Mouse (Mus musculus): ENCODE data around the gene Uts2r.

The Uts2r gene

GRCm38 (mm10) chr11:121159971-121160370, at the start of gene Uts2r:
Gene Uts2r (plus strand): TSS chr11:121160271.
- no peak for DNase-seq

DNA sequence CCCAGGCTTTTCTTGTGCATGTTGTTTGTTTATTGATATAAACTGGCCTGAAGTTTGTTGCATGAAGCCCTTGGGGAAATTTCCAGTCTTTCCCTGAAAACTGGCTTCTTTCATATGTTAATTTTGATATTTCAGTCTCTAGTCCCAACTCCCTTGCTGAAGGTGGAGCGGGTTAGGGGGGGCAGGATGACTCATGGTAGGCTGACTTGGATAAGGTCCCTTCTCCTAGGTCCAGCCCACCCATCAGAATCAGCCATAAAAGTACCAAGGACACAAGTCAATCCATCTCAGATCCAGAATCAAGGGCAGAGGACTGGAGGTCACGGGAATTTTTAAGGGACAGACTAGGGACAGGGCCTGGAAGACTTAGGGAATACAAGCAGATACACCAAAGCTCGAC, 49.0 kb upstream of the Uts2r start:
- DNase-seq, result no peak

- DNase-seq, result no peak
Measured at GRCm38 (mm10) chr11:121111601-121112000, 48.5 kb upstream of the Uts2r start.

- peak; percentile 70 to 83 for DNase-seq
Measured at GRCm38 (mm10) chr11:121112091-121112775, 47.8 kb upstream of the Uts2r start.

DNA sequence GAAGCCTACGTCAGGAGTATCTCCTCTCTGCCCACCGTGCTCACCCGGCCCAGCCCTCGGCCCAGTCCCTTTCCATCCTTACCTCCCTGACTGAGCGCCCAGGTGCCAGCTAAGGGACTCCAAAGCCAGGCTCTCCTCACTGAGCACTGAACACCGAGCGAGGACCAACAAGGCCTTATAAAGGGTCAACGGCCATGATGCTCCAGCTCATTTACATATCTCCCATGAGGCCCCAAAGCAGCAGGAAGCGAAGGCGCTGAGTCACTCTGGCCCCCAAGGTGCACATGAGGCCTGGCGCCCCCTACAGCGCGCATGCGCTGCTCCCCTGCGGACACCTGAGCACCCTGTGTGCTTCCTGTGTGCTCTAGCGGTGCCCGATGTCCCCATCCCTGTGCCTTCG, 42.0 kb upstream of the Uts2r start:
- DNase-seq, result no peak

- DNase-seq, result no peak
Measured at GRCm38 (mm10) chr11:121118577-121118976, 41.5 kb upstream of the Uts2r start, which contains the start of gene Tex19.2. Gene Tex19.2 (minus strand): TSS chr11:121118677.

DNA sequence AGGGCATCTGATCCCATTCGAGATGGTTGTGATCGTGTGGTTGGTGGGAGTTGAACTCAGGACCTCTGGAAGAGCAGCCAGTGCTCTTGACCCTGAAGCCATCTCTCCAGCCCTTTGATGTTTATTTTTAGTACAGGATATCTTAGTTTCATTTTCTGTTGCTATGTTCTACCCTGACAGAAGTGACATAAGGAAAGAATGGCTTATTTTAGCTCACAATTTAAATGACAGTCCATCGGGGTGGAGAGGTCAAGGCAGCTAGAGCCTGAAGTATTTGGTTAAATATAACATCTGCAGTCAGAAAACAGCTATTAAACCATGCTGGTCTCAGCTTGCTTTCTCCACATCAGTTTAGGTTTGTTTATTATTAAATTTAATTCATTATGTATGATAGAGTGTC, 38.9 kb upstream of the Uts2r start:
- no peak for DNase-seq

DNA sequence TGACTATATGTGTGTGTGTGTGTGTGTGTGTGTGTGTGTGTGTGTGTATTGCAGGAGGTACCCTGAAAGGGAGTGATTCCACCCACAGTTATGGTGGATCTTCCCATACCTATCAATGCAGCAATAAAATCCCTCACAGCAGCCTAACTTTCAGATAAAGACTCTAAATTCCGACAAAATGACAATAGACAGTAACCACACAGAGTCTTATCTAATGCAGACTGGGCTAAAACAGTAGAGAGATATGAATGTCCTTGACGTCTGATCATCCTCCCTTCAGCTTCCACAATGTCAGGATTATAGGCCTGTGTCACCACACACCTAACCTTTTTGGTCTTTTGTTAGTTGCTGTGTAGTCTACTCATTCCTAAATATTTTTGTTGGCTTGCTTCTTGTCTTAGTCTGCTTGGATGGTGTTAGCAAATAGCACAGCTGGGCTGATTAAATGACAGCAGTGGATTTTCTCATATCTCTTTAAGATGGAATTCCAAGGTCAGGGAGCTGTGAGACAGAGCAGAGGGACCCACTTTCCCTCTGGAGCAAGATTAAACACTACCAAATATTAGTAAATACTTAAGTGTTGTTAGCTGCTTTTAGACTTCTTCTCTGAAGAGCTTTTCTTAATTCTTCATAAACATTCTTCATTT, 37.9 kb upstream of the Uts2r start:
- no peak for DNase-seq

DNA sequence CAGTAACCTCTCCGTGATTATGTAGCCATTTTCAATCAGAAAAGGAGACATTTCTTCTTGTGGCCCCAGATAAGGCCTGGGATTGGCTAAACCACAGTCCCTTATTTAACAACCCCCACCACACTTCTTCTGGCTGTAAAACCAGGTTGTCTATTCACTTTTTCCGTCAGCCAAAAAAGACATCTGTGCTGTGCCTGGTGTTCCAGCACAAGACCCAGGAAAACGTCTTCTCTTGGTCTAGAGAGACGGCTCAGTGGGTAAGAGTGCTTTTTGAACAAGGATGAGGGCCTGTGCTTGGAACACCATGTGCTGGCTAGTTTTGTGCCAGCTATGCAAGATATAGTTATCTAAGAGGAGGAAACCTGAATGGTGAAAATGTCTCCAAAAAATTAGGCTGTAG, 36.6 kb upstream of the Uts2r start:
- no peak for DNase-seq

DNA sequence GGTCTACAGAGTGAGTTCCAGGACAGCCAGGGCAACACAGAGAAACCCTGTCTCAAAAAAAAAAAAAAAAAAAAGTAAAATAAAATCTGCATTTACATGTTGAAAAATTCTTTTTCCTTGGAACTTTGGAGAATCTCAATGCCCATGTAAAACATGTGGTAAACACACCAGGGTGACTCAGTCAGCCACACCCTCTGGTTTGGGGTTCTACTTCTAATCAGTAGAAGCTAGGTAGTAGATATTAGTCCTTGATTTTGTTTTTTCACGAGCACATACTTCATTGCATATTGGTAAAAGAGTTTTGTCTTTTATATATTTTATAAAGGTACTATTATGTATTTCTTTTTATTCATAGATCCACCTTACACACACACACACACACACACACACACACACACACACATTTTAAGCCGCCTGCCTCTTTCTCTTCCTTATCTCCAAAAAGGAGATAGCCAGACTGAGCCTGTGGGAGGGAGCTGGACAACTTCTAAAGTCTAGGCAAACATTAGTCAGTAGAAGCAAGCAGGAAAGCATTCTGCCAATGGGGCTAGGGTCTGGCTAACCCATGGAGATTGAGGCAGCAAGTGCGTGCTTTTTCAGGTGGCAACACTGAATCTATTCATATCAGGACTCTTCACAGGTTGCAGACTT, 34.4 kb upstream of the Uts2r start:
- DNase-seq, result no peak

DNA sequence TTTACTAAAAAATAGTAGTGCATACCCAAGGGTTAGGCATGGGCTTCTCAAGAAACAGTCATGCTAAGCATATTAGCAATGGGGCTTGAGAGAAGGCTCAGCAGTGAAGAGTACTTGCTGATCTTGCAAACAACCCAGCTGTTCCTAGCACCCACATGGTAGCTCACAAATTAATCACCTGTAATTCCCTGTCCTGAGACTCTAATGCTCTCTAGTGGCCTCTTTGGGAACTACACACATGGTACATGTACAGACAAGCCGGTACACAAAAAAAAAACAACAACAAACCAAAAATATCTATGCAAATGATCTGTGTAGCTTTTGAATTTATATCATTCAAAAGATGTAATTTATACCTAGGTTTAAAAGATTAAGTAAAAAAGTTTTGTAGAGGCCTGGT, 33.7 kb upstream of the Uts2r start:
- no peak for DNase-seq

DNA sequence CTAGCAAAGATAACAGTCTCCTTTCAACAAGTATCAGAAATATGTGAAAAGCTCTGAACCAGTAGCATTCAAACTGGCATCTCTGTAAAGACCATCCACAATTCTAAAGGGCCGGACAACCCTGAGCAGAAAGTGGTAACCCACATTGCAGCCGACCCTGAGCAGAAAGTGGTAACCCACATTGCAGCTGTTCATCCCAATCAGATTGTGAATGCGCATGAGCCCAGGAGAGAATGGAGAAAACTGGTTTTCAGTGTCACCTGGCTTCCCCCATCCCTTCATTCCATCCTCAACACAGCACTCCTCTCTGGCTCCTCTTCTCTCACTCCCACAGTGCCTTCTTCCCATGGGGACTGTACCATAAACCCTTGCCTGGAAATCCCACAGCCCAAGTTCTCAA, 32.6 kb upstream of the Uts2r start:
- DNase-seq, result no peak

DNA sequence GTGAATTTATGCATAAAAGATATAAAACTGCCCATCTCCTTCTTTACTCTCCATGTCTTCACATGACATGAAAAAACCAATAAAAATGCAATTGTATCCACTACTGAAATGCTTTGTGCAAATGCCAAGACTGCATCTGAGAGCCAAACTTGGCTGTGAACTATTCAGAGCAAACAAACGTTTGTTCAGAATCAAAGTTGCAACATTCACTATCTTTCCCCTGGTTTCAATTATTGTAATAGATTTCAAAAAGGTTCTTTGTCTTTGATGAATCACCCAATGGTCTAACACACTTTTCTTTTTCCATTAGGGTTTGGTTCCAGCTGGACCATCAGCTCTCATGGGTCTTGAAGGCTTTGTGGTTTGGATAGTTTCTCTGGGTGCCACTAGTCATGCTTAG, 30.5 kb upstream of the Uts2r start:
- DNase-seq, result no peak

GRCm38 (mm10) chr11:121134600-121134999, 25.5 kb upstream of the Uts2r start:
- DNase-seq, result no peak

DNA sequence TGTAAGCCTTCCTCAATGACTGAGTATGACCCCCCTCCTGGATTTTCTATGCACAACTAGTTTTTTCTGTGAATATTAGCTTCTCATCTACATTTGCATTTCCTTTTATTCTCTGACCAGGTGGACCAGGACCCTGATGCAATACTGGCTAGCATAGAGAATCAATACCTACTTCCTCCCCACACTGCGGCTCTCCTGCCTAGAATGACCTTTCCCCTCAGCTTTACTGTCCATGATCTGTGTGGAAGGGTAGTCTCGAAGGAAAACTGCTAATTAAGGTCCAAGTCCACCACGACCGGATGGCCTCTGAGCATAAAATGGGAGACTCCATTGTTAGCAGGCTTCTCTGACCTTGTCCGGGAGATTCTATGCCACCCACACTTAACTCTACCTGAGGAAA, 22.4 kb upstream of the Uts2r start:
- no peak for DNase-seq

DNA sequence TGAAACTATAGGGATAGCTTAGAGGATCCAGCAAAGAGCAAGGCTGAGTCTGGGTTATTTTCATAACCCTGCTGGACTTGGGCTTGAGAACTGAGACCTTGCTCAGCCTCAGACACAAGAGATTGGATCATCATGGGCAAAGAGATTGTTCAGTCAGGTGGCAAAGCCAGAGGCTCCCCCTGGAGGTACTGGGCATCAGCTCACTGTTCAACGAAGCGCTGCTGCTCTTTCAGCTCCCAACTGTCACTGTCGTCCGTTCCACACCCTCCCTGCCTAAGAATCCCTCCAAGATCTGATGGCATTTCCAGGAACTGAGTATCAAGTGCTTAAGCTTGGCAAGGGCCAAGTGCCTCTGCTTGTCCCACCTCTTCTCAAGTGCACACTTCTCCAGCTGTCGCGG, 21.3 kb upstream of the Uts2r start:
- peak in 1 of 2 experiments; percentile 21 for DNase-seq

- DNase-seq, result no peak
Measured at GRCm38 (mm10) chr11:121143325-121144015, 16.6 kb upstream of the Uts2r start.

DNA sequence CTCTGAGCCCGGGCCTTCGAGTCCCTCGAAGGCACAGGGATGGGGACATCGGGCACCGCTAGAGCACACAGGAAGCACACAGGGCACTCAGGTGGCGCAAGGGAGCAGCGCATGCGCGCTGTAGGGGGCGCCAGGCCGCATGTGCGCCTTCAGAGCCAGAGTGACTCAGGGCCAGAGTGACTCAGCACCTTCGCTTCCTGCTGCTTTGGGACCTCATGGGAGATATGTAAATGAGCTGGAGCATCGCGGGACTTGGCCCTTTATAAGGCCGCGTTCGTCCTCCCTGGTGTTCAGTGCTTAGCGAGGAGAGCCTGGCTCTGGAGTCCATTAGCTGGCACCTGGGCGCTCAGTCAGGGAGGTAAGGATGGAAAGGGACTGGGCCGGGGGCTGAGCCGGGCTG, 14.2 kb upstream of the Uts2r start, which contains the start of gene Tex19.1:
Tex19.1 (plus strand) TSS at position 279 of the 400 bp plus-strand sequence.
- no peak for DNase-seq

GRCm38 (mm10) chr11:121148193-121148592, 11.9 kb upstream of the Uts2r start:
- no peak for DNase-seq

DNA sequence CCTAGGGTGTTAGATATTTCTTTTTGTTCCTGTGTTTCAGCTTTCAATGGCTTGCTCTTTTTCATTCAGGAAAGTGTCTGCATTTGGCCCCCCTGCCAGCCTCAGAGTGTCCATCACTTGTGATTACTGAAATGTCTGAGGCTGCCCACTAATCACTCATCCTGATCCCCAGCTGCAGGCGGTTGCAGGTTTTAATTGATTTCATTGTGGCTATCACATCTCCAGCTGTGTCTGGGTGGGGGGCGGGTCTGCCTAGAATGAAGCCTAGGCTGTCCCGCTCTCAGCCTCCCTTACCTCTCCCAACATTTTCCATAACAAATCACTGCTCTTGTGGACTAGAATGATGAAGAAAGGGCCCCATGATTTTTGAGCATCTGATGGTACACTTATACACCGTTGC, 5.9 kb upstream of the Uts2r start:
- DNase-seq, result no peak

- DNase-seq, result peak; percentile 76 to 82
Measured at GRCm38 (mm10) chr11:121156411-121156891, 3.6 kb upstream of the Uts2r start.

- peak; percentile 38 to 59 for DNase-seq
Measured at GRCm38 (mm10) chr11:121160636-121161346, 720 bp downstream of the Uts2r start.

DNA sequence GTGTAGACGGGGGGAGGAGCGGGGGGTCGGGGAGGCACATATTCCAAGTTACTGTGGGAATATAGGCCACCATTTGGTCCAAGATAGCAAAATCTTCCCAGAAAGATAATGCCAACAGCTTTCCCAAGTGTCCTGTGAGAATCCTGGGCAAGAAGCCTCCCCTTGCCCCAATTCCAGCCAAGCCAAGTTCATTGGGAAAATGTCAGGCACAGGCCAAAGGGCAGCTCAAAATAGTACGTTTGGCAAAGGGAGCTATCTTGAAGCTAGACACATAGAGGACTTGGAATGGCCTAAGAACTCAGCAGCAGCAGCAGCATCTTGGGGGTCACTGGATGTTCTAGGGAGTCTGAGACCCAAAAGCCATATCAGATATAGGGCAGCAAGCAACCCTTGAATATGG, 3.7 kb downstream of the Uts2r start:
- no peak for DNase-seq

Data from cerebellum, postnatal 25 days (tissue).